Mouse (Mus musculus) heart, postnatal 0 days (tissue): ENCODE measurements around the gene Rec114. TPM values are rescaled to one million over a fixed set of nuclear protein-coding genes. Genes with fewer than 3 reads are reported as not detected.
A peak's percentile ranks its signal among the peaks of the same experiment; 100 is the strongest.

ENCODE experiments used
- ATAC-seq: fragments of 200-750 bp; cut with Nextera tagmentation; 2 replicates; pipeline ENCODE4 v1.8.0; 2017; ENCODE audit warnings: low read depth, moderate number of reproducible peaks, moderate library complexity; ENCODE audit not compliant: insufficient read depth
- DNase-seq: peaks from one replicate; pipeline ENCODE4 v3.0.0-alpha.2; 2016; ENCODE audit warnings: low spot score
- H3K27ac ChIP-seq: fragments of 300-500 bp; sonication (generic); 2 replicates; pipeline ENCODE4 v1.5.1; 2014; ENCODE audit warnings: low read depth, mild to moderate bottlenecking
- H3K27me3 ChIP-seq: fragments of 300-500 bp; sonication (generic); 2 replicates; pipeline ENCODE4 v1.6.1; 2014; ENCODE audit warnings: low read length, mixed read lengths; ENCODE audit not compliant: control insufficient read depth, insufficient read depth
- H3K36me3 ChIP-seq: fragments of 300-500 bp; sonication (generic); replicated peaks from 2 replicates; pipeline ENCODE4 v1.6.1; 2014; ENCODE audit warnings: low read length, mixed read lengths; ENCODE audit not compliant: control insufficient read depth, insufficient read depth
- H3K4me1 ChIP-seq: fragments of 300-500 bp; sonication (generic); 2 replicates; pipeline ENCODE4 v1.6.1; 2014; ENCODE audit warnings: antibody characterized with exemption; ENCODE audit not compliant: control insufficient read depth, insufficient read depth
- H3K4me2 ChIP-seq: fragments of 300-500 bp; sonication (generic); 2 replicates; pipeline ENCODE4 v1.6.1; 2014; ENCODE audit warnings: low read depth, mild to moderate bottlenecking, low read length, moderate library complexity
- H3K4me3 ChIP-seq: fragments of 300-500 bp; sonication (generic); 2 replicates; pipeline ENCODE4 v1.5.1; 2014; ENCODE audit warnings: low read depth, low read length
- H3K9ac ChIP-seq: fragments of 300-500 bp; sonication (generic); replicated peaks from 2 replicates; pipeline ENCODE4 v1.6.1; 2014; ENCODE audit warnings: low read depth, low read length, mixed read lengths
- H3K9me3 ChIP-seq: fragments of 300-500 bp; sonication (generic); replicated peaks from 2 replicates; pipeline ENCODE4 v1.6.1; 2016; ENCODE audit warnings: low read length; ENCODE audit not compliant: control insufficient read depth
- CTCF ChIP-seq: IDR thresholded peaks from 2 replicates; pipeline ENCODE4 v1.5.1; 2016; ENCODE audit warnings: antibody characterized with exemption, control low read depth, low read depth
- EP300 ChIP-seq: IDR thresholded peaks from 2 replicates; pipeline ENCODE4 v1.6.1; 2016; ENCODE audit warnings: antibody characterized with exemption, low read depth
- WGBS: fragments of 180-500 bp; shearing (Covaris S2); extraction: QIAGEN DNeasy Blood & Tissue Kit; methylation state at CpG from one replicate; pipeline ENCODE4 v1.1.7; 2014; 5-methylcytosine and 5-hydroxymethylcytosine counted together
- polyA plus RNA-seq: library from polyadenylated mRNA; unstranded; fragments of >200 nt; fragmentation: Nextera tagmentation; extraction: Ambion mirVana; gene quantifications from 2 replicates; pipeline ENCODE4 v1.2.1, GENCODE M21; 2015
- total RNA-seq: library from RNA; depleted of rRNA; stranded (reverse); fragments of >200 nt; gene quantifications from 2 replicates; pipeline ENCODE4 v1.2.3, GENCODE M21; 2014; ENCODE audit warnings: low replicate concordance

The Rec114 gene
- total and polyA plus RNA-seq, 2 experiments from 2014 or later: 3.6 TPM; not detected in 1

DNA sequence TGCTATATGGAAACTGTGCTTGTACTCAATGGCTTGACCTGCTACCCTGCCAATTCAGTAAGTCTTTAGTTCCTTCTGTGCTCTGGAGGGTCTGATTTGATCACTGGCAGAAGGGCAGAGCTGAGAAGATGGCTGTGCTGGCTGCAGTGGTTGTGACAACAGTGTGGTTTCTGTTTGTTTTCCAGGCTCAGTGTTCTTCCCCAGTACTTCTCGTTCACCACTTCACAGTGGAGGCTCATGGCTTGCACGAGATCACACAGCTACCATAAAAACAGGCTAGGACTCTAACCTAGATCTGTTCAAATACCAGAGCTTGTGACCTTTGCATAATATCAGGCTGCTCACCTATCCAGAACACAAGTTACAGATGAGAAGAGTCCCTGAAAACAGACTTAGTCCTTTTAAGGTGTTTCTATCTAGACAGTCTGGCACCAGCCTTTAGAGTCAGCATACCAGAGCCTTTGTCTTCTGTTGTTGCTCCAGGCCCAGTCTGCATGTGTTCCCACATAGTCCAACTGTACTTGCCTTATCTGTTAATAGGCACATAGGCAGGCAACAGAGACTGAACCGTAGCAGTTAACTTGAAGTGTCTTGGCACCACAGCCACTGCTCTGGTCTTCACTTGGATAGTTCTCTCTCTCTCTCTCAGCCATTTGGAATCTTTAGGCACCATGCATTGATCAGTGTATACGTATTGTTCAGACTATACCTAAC lies 85.0 kb downstream of the Rec114 start:
- peaks cover 36% of the 10 kb centered on the region for H3K36me3 ChIP-seq
- H3K9ac ChIP-seq: no peak overlapping the region
- 56% methylated on average over 4 of the region's 4 CpGs for whole genome bisulfite sequencing
- ATAC-seq: peak; percentile 66
- H3K27ac ChIP-seq: peak overlapping the region; percentile 41
- H3K4me2 ChIP-seq: no peak overlapping the region
- peak; percentile 13 for DNase-seq
- peaks cover 14% of the 10 kb centered on the region; the same call in 1 of the 2 replicates for H3K4me1 ChIP-seq
- no peaks in the 10 kb centered on the region for H3K27me3 ChIP-seq
- no peak overlapping the region for H3K4me3 ChIP-seq
- TF ChIP-seq EP300 (no peak), CTCF (no peak)
- no peaks in the 10 kb centered on the region for H3K9me3 ChIP-seq

GRCm38 (mm10) chr9:58657735-58658512 lies 85.8 kb downstream of the Rec114 start:
- no peak for ATAC-seq
- peak overlapping the region; percentile 41; the same call in 1 of the 2 replicates for H3K27ac ChIP-seq
- 55% methylated on average over 5 of the region's 5 CpGs for WGBS
- H3K4me1 ChIP-seq: peaks cover 14% of the 10 kb centered on the region; the same call in 1 of the 2 replicates
- no peak overlapping the region for H3K9ac ChIP-seq
- TF ChIP-seq EP300 (no peak), CTCF (no peak)
- no peaks in the 10 kb centered on the region for H3K27me3 ChIP-seq
- H3K4me3 ChIP-seq: no peak overlapping the region
- H3K4me2 ChIP-seq: no peak overlapping the region
- DNase-seq: no peak
- peaks cover 34% of the 10 kb centered on the region for H3K36me3 ChIP-seq
- no peaks in the 10 kb centered on the region for H3K9me3 ChIP-seq

GRCm38 (mm10) chr9:58656824-58657223 lies 86.9 kb downstream of the Rec114 start:
- H3K4me1 ChIP-seq: peaks cover 14% of the 10 kb centered on the region; the same call in 1 of the 2 replicates
- H3K36me3 ChIP-seq: peaks cover 32% of the 10 kb centered on the region
- no peak overlapping the region for H3K27ac ChIP-seq
- H3K4me3 ChIP-seq: no peak overlapping the region
- H3K27me3 ChIP-seq: no peaks in the 10 kb centered on the region
- H3K9me3 ChIP-seq: no peaks in the 10 kb centered on the region
- WGBS: 93% methylated on average over 2 of the region's 2 CpGs
- H3K4me2 ChIP-seq: no peak overlapping the region
- no peak overlapping the region for H3K9ac ChIP-seq
- ATAC-seq: no peak
- no peak for DNase-seq
- no peak for TF ChIP-seq CTCF
- no peak for TF ChIP-seq EP300

GRCm38 (mm10) chr9:58656396-58656795 lies 87.4 kb downstream of the Rec114 start:
- DNase-seq: no peak
- Histone ChIP-seq H3K27me3 (no peaks in the 10 kb centered on the region), H3K9me3 (no peaks in the 10 kb centered on the region), H3K9ac (no peak overlapping the region), H3K4me2 (no peak overlapping the region), H3K36me3 (peaks cover 36% of the 10 kb centered on the region), H3K4me3 (no peak overlapping the region), H3K27ac (no peak overlapping the region), H3K4me1 (peaks cover 14% of the 10 kb centered on the region; the same call in 1 of the 2 replicates)
- 68% methylated on average over 2 of the region's 2 CpGs for WGBS
- TF ChIP-seq CTCF (peak; percentile 38; the same call in 1 of the 2 replicates), EP300 (no peak)
- no peak for ATAC-seq

GRCm38 (mm10) chr9:58654494-58654893 lies 89.3 kb downstream of the Rec114 start:
- Histone ChIP-seq H3K36me3 (peaks cover 32% of the 10 kb centered on the region), H3K27ac (no peak overlapping the region), H3K4me1 (peaks cover 11% of the 10 kb centered on the region; the same call in 1 of the 2 replicates), H3K9ac (no peak overlapping the region), H3K9me3 (no peaks in the 10 kb centered on the region), H3K27me3 (no peaks in the 10 kb centered on the region), H3K4me2 (no peak overlapping the region), H3K4me3 (no peak overlapping the region)
- 71% methylated on average over 4 of the region's 4 CpGs for WGBS
- ATAC-seq: no peak
- no peak for DNase-seq
- no peak for TF ChIP-seq EP300
- TF ChIP-seq CTCF: no peak
